Mouse (Mus musculus): ENCODE results near the gene Ugt1a2. TPM values are rescaled to one million over a fixed set of nuclear protein-coding genes. Genes with fewer than 3 reads are reported as not detected.

Gene Ugt1a2
- total RNA-seq, 2 experiments from 2014 or later = not detected

Other genes with a start within 250 kb of the Ugt1a2 start
- 10 to 100 TPM; 23.7 to 24.6 TPM for gene Usp40, start 192.1 kb upstream of the Ugt1a2 start, total RNA-seq (2021)
- gene Ugt1a10, start 145.2 kb upstream of the Ugt1a2 start, total RNA-seq (2021) = not detected
- gene Ugt1a9, start 129.8 kb upstream of the Ugt1a2 start, total RNA-seq (2021) = not detected
- gene Ugt1a8, start 112.8 kb upstream of the Ugt1a2 start, total RNA-seq (2021) = not detected
- gene Ugt1a7c, start 105.5 kb upstream of the Ugt1a2 start, total RNA-seq (2021) = 1 to 10 TPM; 1.3 to 1.7 TPM
- gene Ugt1a6b, start 97.3 kb upstream of the Ugt1a2 start, total RNA-seq (2021) = under 1 TPM in 1 of 2 experiments, not detected in 1; 0.72 TPM
- 1 to 10 TPM; 2.2 to 2.7 TPM for gene Ugt1a6a, start 65.8 kb upstream of the Ugt1a2 start, total RNA-seq (2021)
- under 1 TPM; 0.12 to 0.20 TPM for gene Ugt1a5, start 34.6 kb upstream of the Ugt1a2 start, total RNA-seq (2021)
- gene Dnajb3, start 5.2 kb downstream of the Ugt1a2 start, total RNA-seq (2021) = 1 to 10 TPM in 1 of 2 experiments, under 1 TPM in 1; 0.84 to 1.1 TPM
- not detected for gene Ugt1a1, start 11.4 kb downstream of the Ugt1a2 start, total RNA-seq (2021)
- gene Mroh2a, start 26.4 kb downstream of the Ugt1a2 start, total RNA-seq (2021) = under 1 TPM in 1 of 2 experiments, not detected in 1; 0.10 TPM
- gene Hjurp, start 77.0 kb downstream of the Ugt1a2 start, total RNA-seq (2021) = 10 to 100 TPM; 43.5 to 44.5 TPM
- gene Trpm8, start 77.1 kb downstream of the Ugt1a2 start, total RNA-seq (2021) = not detected
- gene Spp2, start 206.4 kb downstream of the Ugt1a2 start, total RNA-seq (2021) = not detected

All from heart, postnatal 10 days (tissue).